Mouse (Mus musculus) 3T3-L1 (cell line): ENCODE results near the gene Nat9.

Source experiments
- DNase-seq: peaks from one replicate; pipeline ENCODE4 v3.0.0-alpha.2; 2015; ENCODE audit warnings: low read depth, low spot score

The Nat9 gene

DNA sequence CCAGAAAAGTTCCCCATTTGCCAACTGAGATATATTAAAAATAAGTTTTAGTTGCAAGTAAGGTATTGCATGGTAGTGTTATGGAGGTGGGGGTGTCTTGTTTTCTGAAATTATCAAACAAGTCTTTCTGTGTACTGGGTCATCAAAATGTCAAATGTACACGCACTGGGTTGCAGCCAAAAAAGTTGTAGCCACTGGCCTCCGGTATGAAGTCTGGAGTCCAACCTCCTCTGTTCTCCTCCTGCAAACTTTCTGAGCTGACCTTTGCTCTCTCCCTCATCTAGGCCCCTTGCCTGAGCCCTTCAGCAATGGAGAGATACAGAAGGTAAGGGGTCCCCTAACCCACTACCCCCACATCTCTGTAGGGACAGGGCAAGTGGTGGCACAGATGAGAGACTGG lies 8.9 kb downstream of the Nat9 start:
- DNase-seq = no peak

DNA sequence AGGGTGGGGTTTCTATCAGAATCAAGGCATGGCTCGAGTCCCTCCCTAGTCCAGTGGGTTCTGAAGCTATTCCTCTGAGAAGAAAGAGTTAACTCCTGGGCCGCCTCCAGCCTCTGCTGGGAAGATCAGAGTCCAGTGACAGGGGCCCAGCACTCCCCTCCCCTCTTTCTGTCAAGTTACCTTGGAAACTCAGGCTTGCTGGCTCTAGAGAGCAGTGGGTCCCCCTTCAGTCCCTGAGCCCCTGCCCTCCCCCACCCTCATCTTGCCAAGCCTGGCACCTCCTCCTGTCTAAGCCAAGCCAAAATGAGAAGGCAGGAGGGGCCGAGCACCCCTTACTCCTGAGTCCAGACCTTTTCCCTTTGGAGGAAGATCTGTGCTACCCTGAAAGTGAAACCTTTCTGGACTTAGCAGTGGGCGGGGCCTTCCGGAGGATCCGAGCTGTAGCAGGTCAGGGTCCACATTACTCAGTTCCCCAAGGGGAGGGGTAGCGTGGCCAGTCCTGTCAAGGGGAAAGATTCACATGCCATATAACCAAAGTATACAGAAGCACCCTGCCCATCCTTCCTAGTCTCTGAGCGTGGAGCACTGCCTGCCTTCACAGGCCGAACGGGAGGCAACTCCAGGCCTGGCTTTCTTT lies 10.0 kb downstream of the Nat9 start:
- DNase-seq = no peak

DNA sequence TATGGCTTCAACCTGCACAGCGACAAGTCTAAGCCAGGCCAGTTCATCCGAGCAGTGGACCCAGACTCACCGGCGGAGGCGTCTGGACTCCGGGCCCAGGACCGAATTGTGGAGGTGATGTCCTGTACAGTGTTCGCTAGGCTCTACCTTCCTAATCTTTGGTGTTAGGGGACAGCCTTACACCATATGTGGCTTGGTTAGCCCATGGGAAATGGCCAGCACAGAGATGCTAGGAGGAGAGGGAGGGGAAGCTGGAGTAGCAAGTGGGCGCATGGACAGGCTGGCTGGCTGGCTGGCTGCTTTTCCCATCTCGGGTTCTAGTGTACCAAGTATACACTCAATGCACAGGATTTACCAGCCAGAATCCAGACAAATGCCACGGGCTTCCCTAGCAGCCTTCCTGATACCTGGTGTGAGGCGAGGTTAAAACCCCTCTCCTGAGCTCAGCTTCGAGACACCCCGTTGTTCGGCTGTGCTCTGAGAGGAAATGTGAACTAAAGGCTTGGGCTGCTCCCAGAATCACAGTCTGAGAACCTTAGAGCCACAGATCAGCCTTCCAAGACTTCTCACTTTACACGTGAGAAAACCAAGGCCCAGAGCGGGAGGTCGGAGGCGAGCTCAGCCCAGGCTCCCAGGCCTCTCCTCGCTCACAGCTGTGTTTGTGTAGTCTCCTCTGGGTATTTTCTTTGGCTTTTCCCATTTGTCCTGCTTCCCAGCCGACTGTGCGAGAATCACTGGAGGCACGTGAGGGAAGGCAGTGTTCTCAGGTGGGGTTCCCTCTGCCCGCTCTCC lies 11.1 kb downstream of the Nat9 start:
- no peak for DNase-seq

DNA sequence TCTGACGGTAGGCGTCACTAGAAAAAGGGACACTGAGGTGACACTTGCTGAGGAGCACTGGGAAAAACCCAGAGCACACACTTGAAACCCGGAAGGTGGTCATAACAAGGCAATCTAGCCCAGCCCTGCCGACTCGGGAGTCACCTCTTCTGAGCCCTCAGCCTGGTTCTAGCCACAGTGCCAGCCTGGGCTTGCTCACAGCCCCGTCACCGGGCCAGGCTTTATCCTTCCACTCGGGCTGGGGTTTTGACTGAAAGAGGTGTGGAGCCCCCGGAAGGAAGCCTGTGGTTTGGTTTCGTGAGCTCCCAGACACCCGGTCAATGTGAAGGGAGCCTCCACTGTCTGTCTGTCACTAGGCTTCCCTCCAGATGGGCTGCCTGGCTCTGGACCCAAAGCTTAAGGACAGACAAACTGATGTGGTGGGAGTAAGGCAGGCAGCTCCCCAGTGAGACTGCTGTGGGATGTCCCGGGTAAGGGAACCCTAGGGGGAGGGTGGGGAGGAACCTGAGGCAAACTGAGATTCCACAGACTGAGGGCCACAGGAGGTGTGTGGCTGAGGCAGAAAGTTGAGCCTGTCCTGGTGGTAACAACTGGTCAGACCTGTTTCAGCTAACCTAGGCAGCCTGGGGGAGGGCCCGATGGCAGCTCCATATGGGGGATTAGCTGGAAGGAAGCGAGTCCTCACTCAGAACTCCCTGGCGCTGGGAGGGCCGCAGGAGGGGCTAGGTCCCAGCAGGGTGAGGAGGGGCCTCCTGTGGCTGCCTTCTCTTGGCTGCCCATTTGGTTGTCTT lies 13.9 kb downstream of the Nat9 start:
- no peak for DNase-seq

DNA sequence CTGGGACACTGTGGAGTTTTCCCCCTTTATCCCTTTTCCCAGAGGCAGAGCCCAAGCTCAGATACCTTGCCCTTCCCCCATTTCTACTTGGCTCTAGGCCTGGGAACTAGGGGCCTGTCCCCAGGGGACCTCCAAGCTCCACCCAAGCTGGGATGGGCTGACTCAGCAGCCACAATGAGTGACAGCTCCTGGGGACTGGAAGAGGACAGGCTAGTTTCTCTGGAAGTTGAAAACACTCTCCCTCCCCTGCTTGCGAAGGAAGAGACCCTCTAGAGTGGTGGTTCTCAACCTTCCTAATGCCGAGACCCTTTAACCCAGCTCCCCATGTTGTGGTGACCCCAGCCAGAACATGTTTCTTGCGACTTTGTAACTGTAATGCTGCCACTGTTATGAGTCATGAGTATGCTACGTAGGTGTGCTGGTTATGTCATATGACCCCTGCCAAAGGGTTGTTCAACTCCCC lies 14.8 kb downstream of the Nat9 start:
- DNase-seq = peak; percentile 80

DNA sequence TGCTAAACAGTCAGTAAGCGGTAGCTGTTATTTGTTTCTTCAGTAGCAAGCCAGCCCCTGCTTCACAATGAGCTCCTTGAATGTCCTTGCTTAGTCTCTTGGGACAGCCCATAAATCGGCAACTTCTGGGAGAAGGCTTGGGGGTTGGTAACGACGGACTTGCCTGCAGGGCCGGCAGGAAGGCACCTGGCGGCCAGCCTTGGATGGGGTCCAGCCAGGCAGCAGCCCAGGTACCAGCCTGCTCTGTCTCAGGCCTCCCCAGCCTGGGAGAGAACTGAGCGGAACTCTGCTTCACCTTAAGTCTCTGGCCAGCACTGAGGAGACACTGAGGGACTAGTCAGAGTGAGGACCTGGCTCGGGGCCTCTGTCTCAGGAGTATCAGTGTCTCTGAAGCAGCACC lies 16.5 kb downstream of the Nat9 start:
- no peak for DNase-seq

DNA sequence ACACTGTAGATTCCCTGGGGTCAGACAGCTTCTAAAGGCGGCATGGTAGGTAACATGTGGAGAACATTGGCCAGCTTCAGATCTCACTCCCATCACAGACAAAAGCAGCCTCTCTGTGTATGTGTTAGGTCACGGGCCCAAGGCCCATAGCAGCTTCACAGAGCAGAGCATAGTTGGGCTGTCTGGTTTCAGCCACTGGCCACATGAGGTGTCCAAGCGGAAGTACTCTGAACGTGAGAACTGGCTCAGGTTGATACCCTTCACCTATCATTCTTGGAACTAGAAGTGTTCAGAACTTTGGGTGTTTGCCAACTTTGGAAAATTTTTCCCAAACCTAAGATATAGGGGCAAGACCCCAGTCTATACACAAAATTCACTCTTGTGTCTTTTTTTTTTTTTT lies 18.2 kb downstream of the Nat9 start:
- DNase-seq = no peak

DNA sequence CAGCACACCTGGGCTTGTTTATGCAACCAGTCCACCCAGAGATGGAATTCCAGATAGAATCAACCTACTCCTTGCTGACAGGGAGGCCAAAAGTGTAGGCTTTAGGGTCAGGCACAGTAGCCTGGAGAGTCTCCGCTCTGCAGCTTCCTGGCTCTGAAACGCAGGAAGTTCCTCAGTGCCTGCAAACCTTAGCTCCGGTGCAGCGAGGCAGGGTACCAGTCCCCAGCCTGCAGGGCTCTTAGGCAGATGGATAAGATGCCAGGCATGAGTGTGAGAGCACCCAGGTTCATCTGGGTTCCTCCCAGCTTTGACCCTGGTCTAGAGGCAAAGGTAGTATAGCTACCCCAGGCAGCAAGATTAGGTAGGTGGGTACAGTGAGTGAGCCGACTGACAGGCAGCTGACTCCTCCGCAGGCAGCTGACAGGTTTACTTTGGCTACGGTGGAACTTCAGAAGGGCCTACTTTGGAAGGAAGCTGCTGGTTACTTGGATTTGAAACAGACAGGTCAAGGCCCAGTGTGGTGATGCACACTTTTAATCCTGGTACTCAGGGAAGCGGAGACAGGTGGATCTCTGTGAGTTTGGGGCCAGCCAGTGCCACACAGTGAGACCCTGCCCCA lies 19.9 kb downstream of the Nat9 start:
- DNase-seq = no peak

DNA sequence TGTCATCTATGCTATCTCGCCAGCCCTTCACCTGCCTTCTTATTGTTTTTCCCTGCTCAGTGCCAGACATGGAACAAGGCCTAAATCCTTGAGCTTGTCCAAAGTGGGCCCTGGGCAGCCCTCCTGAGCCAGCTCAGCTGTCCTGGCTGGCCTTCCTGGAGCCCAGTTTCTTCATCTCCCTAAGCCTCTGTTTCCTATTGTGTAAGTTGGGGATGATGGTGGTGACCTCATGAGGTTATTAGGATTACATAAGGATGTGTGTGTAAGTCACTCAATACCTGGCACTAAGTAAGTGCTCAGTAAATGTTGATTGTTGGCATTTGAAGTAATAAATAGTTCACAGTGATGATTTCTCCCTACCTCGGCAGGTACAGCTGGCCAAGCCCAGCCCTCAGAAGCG lies 20.9 kb downstream of the Nat9 start:
- DNase-seq = no peak

DNA sequence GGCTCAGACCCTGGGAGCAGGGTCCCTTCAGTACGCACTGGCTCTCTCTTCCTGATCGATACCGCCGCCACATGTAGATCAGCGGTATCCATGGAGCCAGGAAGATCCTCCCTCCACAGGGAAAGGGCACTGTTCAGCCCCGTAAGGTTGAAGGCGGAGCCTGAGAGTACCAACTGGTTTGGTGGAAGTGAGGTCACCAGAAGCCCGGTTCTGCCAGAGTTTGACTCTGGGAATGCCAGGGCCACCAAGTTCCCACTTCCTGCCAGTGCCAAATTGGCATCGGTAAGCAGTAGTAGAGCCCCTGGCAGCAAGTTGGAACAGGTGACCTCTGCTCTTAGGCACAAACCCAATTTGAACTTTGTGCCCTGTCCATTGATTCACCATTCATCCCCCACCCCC lies 22.7 kb downstream of the Nat9 start:
- peak; percentile 80 for DNase-seq

DNA sequence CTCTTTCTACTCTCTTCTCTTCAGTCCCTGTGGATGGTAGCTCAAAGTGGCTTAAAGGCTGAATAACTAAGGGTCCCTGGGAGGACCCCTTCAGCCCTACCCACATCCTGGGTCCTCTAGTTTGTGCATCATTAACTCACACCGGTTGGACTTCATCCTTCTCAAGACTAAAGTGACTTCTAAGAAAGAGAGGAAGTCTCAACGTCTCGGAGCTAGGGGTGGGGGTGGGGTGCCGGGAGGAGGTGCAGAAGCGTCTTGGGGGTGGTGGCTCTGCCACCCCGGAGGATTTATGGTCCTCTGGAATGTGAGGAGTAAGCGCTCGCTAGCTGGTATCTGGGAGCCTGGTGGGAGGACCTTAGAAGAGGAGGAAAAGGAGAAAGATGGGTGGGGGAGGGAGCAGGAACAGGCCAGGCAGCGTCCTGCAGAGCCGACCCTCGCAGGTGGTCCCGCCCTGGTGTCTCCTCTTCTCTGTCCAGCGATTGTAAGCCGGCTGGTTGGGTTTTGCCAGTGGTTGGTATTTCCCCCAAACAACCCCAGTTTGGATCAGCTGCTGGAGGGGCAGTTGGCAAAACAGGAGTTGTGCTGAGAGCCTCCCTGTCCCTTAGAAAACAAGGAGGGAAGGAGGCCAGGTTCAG lies 23.2 kb downstream of the Nat9 start:
- DNase-seq = peak; percentile 81

DNA sequence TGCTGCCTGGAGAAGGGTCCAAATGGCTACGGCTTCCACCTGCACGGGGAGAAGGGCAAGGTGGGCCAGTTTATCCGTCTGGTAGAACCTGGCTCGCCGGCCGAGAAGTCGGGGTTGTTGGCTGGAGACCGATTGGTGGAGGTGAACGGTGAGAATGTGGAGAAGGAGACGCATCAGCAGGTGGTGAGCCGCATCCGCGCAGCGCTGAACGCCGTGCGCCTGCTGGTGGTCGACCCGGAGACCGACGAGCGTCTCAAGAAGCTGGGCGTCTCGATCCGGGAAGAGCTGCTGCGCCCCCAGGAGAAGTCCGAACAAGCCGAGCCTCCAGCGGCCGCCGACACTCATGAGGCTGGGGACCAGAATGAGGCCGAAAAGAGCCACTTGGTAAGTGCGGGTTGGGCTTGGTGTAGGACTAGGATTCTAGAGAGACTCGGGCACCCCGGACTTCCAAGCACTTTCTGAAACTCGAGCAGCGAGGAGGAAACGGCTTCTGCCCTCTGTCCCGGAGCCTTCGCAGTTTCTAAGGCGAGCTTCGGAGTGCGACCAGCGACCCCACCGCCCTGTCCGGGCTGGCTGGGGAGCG lies 24.0 kb downstream of the Nat9 start:
- DNase-seq = peak; percentile 66

DNA sequence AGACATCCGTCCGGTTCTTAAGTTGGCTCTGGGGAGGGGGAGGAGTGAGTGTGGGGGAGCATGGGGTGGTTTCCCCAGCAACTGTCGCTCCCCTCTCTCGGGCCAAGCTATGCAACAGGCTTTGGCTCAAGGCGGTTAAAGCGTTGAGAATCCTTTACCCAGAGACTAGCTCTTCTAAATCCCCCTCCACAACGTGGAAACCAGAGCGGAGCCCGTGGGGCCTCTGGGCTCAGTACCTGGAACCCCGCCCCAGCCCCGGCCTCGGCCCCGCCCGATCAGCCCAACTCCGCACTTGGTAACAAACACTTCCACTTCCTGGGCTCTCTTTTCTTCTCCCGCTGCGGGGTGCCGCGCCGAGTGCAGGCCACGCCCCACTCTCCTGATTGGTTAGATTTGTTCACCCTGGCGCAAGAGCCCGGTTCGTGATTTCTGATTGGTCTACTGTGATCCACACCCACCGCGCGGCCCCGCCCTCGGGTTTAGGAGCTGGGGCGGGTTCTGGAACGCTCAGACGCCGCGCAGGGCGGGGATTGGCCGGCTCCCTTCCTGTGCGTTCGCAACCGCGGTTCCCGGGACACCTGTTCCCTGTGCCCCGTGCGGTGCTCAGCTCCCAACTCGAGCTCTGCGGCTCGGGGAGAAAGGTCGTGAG lies 24.7 kb downstream of the Nat9 start, which contains the start of gene Slc9a3r1:
Gene Slc9a3r1, plus strand, starts transcription at position 510 of the 649 bp plus-strand sequence.
- DNase-seq = peak; percentile 98

DNA sequence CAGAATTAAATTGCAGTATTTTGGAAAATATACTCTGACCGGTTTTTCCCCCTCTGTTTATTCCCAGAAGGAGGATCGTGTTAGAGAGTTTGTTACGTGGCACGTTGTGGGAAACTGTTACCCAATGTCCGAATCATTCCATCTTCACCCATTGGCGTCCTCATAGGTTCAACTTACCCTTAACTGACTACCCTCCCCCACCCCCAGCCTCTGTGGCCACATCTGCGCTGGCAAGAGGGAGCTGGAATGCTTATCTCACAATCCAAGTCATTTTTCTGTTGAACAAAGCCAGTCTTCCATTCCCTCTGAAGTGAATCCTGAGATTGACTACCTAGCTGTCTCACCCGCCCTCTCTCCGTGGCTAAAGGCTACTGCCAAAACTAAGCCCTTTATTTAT lies 25.5 kb downstream of the Nat9 start:
- peak; percentile 16 for DNase-seq

DNA sequence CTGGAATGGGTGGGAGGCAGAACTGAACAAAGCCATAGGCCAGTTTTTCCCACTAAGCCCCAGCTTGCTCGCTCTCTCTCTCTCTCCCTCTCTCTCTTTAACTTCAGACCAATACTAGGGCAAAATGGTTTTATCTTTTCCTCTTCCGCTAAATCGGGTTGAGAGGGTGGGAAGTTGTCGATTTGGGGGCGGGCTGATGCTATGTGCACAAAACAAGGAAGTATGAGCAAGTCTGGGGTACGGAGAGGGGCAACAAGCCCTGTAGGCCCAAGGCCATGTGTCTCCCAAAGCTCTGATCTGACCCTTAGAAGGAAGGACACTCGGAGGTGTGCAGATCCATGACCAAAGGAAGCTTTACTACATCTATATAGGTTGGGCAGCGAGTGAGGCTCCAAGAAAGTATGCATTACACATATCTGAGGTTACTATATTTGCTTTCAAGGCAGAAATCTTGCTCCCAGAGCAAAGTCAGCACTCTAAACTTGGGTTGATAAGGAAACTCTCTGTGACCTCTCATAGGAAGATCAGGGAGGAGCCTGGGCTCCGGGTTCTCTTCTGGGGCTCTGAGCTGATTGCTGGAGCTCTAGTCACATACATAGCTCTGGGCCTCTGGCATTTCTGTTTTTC lies 26.0 kb downstream of the Nat9 start:
- DNase-seq = peak; percentile 16

DNA sequence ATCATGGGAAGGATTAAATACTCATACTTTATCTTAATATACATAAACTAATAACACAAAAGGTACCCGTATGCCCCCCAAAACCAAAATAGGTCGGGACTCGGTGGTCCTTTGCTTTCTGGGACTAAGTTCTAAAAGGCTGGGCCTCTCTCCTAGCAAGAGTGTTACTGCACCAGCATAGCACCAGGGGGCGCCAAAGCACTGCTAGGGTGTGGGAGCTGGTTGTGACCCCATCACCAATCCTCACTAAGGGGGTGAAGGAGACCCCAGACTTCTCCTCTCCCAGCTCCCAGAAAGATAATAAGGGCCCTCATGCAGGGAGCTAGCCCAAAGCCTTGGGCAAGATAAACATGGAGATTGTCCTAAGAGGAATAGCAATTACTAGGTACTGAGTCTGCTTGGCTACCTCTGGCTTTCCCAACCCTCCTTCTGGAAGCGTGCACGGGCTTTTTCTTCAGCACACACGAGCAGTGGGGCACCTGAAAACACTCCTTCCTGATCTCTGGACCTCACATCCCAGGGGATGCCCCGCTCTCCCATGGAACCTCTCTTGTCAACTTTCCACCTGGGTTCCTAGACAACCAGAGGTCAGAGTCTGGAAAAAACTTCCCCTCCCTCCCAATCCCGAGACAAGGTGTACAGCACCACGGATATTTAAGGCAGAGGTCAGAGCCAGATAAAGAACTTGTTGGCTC lies 26.6 kb downstream of the Nat9 start:
- peak; percentile 82 for DNase-seq

DNA sequence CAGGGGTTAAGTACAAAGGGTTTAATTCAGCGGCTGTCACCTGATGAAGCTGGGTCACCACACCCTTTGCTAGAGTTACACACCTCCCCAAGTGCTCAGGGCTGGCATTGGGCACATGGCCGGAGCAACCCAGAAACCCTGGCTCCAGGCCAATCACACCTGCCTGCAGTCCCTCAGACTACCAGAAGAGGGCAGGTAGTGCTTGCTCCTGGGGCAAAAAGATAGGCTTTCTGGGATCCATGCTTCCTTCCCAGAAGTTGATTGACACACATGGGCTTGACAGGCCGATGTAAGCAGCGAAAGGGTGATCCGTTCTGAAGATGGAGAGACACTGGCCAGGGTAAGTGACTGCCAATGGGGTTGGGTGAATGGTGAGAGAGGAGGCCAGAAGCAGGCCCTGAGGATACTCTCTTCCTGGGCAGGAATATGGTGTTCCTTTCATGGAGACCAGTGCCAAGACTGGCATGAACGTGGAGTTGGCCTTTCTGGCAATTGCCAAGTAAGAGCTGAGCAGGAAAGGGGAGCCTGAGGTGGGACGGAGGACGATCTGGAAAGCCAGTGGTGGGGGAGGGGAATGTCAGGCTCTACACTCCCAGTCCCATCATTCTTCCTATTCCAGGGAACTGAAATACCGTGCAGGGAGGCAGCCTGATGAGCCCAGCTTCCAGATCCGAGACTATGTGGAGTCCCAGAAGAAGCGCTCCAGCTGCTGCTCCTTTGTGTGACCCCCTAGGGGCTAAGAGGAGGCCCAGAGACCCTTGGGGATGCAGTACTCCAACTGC lies 27.5 kb downstream of the Nat9 start:
- peak; percentile 78 for DNase-seq

DNA sequence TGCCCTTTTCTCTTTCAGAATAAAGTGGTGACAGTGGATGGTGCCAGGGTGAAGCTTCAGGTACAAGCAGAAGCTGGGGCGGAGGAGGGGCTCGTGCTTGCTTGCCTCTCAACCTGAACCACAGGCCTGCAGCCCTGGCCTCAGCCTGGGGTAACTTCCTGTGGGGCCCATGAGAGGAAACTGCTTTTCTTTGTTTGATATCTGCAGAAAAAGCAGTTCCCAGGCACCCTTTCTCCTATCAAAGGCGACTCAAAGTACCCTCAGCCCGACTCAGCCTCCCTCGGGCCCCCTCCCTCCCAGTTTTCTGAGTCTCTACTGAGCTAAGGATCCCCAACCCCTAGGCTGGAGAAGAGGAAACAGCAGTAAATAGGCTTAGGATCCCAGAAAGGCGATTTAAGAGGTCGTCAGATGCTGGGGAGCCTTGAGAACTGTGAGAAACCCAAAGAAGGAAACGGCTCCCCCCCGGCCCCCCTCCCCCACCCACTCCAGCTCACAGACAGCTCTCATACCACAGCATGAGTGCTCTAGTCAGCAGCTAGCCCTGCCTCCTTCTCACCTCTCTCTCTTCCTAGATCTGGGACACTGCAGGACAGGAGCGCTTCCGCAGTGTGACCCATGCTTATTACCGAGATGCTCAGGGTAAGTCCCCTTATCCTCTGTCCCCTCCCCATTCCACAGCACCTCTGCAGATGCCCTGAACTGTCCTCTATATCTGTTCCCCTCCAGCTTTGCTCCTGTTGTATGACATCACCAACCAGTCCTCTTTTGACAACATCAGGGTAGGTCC lies 29.5 kb downstream of the Nat9 start:
- no peak for DNase-seq
